Mouse (Mus musculus) heart, embryonic 14.5 days (tissue): Measurements from ENCODE around the gene Ttll5. TPM values are rescaled to one million over a fixed set of nuclear protein-coding genes. Genes with fewer than 3 reads are reported as not detected.

ENCODE experiments used
- ATAC-seq: fragments of 200-750 bp; cut with Nextera tagmentation; 2 replicates; pipeline ENCODE4 v1.8.0; 2017; ENCODE audit warnings: low read depth, moderate TSS enrichment; ENCODE audit not compliant: insufficient number of reproducible peaks, insufficient read depth, low FRiP score
- H3K27ac ChIP-seq, 2 experiments: fragments of 200-500 bp in 1 of 2; fragments of 300-500 bp in 1 of 2; sonication (generic) in 1 of 2; replicated peaks in 1 of 2; 2 replicates each; pipeline ENCODE4 v1.5.1; 2012 to 2014; ENCODE audit warnings: low read depth in 2 of 2, low read length in 2 of 2, control low read depth in 1 of 2, mild to moderate bottlenecking in 1 of 2, mixed read lengths in 1 of 2; ENCODE audit not compliant: control insufficient read depth in 1 of 2, insufficient read depth in 1 of 2
- H3K27me3 ChIP-seq: fragments of 300-500 bp; sonication (generic); 2 replicates; pipeline ENCODE4 v1.6.1; 2014; ENCODE audit warnings: mild to moderate bottlenecking, low read length, control low read depth; ENCODE audit not compliant: control insufficient read depth, insufficient read depth
- H3K36me3 ChIP-seq: fragments of 300-500 bp; sonication (generic); 2 replicates; pipeline ENCODE4 v1.6.1; 2014; ENCODE audit warnings: mild to moderate bottlenecking, control low read depth, low read length, mixed read lengths; ENCODE audit not compliant: control insufficient read depth, insufficient read depth
- H3K4me1 ChIP-seq, 2 experiments: fragments of 200-500 bp in 1 of 2; fragments of 300-500 bp in 1 of 2; sonication (generic) in 1 of 2; 2 replicates each; pipeline ENCODE4 v1.6.1; 2012 to 2014; ENCODE audit warnings: low read length in 2 of 2, control low read depth in 1 of 2, mixed read lengths in 1 of 2; ENCODE audit not compliant: control insufficient read depth in 2 of 2, insufficient read depth in 2 of 2
- H3K4me2 ChIP-seq: fragments of 300-500 bp; sonication (generic); 2 replicates; pipeline ENCODE4 v1.6.1; 2014; ENCODE audit warnings: mild to moderate bottlenecking, low read length
- H3K4me3 ChIP-seq, 2 experiments: fragments of 200-500 bp in 1 of 2; fragments of 300-500 bp in 1 of 2; sonication (generic) in 1 of 2; 2 replicates each; pipeline ENCODE4 v1.5.1; 2012 to 2014; ENCODE audit warnings: low read length in 2 of 2, mild to moderate bottlenecking in 2 of 2, control low read depth in 1 of 2, low read depth in 1 of 2, moderate library complexity in 1 of 2; ENCODE audit not compliant: control insufficient read depth in 1 of 2, insufficient read depth in 1 of 2
- H3K9ac ChIP-seq: fragments of 300-500 bp; sonication (generic); 2 replicates; pipeline ENCODE4 v1.6.1; 2014; ENCODE audit warnings: mild to moderate bottlenecking, low read length
- H3K9me3 ChIP-seq: fragments of 300-500 bp; sonication (generic); 2 replicates; pipeline ENCODE4 v1.6.1; 2016; ENCODE audit warnings: low read length, control low read depth; ENCODE audit not compliant: control insufficient read depth
- WGBS: fragments of 180-500 bp; shearing (Covaris S2); extraction: QIAGEN DNeasy Blood & Tissue Kit; methylation state at CpG from one replicate; pipeline ENCODE4 v1.1.7; 2014; 5-methylcytosine and 5-hydroxymethylcytosine counted together
- polyA plus RNA-seq: library from polyadenylated mRNA; unstranded; fragments of >200 nt; fragmentation: Nextera tagmentation; extraction: Ambion mirVana; gene quantifications from 2 replicates; pipeline ENCODE4 v1.2.1, GENCODE M21; 2014

Ttll5 gene
- polyA plus RNA-seq, 1 experiment from 2014 or later = 17.1 TPM

DNA sequence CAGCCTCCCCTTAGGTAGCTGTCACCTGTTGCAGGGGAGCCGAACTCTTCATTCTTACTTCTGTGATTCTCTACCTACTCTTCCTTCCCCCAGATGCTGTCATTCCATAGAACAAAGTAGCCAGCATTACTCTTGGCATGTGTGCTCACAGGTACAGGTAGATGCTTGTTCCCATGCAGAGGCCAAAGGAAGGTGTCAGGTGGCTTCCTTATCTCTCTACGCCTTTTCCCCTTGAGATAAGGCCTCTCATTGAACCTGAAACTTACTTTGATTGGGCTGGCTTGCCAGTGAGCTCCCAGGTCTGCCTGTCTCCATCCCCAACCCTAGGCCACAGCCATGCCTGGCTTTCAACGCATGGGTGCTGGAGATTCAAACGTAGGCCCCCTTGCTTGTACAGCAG is 269.6 kb downstream of the Ttll5 start:
- no peaks in the 10 kb centered on the region for H3K9me3 ChIP-seq
- no peak overlapping the region for H3K27ac ChIP-seq
- H3K27me3 ChIP-seq = no peaks in the 10 kb centered on the region
- H3K4me2 ChIP-seq = no peak overlapping the region
- 78% methylated on average over 4 of the region's 4 CpGs for WGBS
- H3K36me3 ChIP-seq = peaks cover 19% of the 10 kb centered on the region
- H3K9ac ChIP-seq = no peak overlapping the region
- H3K4me3 ChIP-seq = no peak overlapping the region
- no peak for ATAC-seq
- peaks cover 21 to 30% of the 10 kb centered on the region in 2 experiments for H3K4me1 ChIP-seq

DNA sequence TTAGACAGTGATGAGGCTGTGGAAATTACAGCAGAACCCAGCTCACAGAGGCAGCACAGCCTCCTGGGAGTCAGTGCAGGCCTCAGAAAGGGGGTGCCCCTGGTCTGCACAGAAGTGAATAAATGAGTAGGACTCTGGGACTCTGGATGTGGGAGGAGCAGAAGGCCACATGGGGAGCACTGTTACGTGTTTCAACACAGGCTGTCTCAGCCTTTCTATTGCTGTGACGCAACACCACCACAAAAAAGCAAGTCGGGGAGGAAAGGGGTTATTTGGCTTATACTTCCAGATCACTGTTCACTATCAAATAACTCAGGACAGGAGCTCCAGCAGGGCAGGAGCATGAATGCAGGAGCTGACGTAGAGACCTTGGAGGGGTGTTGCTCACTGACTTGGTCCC is 271.3 kb downstream of the Ttll5 start:
- no peaks in the 10 kb centered on the region for H3K27me3 ChIP-seq
- no peak overlapping the region for H3K9ac ChIP-seq
- no peaks in the 10 kb centered on the region for H3K9me3 ChIP-seq
- no peak overlapping the region for H3K27ac ChIP-seq
- 94% methylated on average over 4 of the region's 4 CpGs for WGBS
- no peak for ATAC-seq
- H3K36me3 ChIP-seq = peaks cover 14% of the 10 kb centered on the region; the same call in 1 of the 2 replicates
- H3K4me1 ChIP-seq = peaks cover 26 to 34% of the 10 kb centered on the region in 2 experiments
- H3K4me2 ChIP-seq = no peak overlapping the region
- H3K4me3 ChIP-seq = no peak overlapping the region

DNA sequence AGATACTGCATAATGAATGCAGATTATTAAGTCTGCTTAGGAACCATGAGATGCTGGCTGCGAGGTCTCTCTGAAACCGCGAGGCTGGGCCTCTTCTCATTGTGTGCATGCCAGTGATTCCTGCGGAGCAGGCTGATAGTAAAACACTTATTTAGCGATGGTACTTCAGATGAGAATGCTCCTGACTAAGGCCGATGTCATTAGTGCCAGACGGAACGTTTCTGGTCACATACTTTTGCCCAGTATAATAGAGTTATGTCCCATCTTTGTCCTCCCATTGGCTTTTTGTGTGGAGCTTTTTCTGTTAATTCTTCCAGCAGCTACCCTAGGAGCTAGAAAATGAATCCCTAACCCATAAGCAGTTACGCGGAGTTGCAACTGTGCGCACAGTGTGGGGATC is 273.3 kb downstream of the Ttll5 start:
- WGBS = 39% methylated on average over 11 of the region's 11 CpGs
- Histone ChIP-seq H3K4me3 (no peak overlapping the region), H3K36me3 (peaks cover 14% of the 10 kb centered on the region; the same call in 1 of the 2 replicates), H3K27me3 (no peaks in the 10 kb centered on the region), H3K4me1 (peaks cover 23 to 28% of the 10 kb centered on the region in 2 experiments), H3K27ac (peak overlapping the region; percentile 24 to 76), H3K9ac (0 out of 2 replicates have a peak overlapping the region, but pooled peaks have one; percentile 3), H3K9me3 (no peaks in the 10 kb centered on the region), H3K4me2 (no peak overlapping the region)
- ATAC-seq = no peak

DNA sequence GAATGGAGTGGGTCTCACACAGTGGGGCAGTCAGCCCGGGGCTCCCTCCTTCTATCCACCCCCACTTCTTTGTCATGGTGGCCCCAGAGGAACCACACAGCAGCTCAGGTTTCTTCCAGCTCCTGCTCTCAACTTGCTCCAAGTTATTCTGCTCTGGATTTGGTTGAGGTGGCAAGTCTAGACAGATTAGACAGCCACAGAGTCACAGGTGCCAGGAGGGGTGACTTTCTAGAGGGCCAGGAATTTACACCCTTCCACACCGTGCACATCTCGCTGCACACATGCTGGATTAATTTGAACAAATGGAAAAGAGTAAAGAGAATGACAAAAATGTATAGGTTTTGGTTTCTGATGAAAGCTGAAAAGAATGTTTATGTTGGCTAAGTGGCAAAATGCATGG is 276.3 kb downstream of the Ttll5 start:
- H3K27ac ChIP-seq = peak overlapping the region in 1 of 2 experiments; percentile 55; a peak in 2 of 4 replicates
- no peak overlapping the region for H3K4me3 ChIP-seq
- WGBS = 70% methylated on average over 3 of the region's 3 CpGs
- no peaks in the 10 kb centered on the region for H3K27me3 ChIP-seq
- H3K4me2 ChIP-seq = no peak overlapping the region
- H3K9me3 ChIP-seq = no peaks in the 10 kb centered on the region
- ATAC-seq = no peak
- H3K4me1 ChIP-seq = peaks cover 41 to 52% of the 10 kb centered on the region in 2 experiments
- H3K9ac ChIP-seq = no peak overlapping the region
- no peaks in the 10 kb centered on the region for H3K36me3 ChIP-seq

DNA sequence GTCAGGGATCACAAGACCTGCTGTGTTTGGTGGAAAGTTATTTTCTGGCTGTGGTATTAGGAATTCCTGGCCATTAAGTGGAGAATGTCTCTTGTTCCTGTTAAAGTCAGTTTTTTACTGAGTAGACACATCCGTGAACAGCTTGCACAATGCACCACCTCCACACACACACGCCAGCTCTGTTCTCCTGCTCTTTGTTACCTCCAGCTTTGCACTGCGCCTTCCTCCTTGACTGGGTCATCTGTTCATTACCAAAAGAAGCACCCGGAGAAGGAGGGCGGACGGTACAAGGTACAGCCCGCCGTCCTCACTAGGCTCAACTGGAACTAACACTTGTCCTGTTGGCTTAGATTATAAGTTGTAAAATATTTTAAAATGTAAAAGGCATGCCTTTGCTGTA is 278.2 kb downstream of the Ttll5 start:
- Histone ChIP-seq H3K4me3 (no peak overlapping the region), H3K9ac (no peak overlapping the region), H3K4me1 (peaks cover 38 to 46% of the 10 kb centered on the region in 2 experiments), H3K27me3 (no peaks in the 10 kb centered on the region), H3K36me3 (0 out of 2 replicates have a peak, but pooled peaks cover 1% of the 10 kb centered on the region), H3K4me2 (no peak overlapping the region), H3K9me3 (no peaks in the 10 kb centered on the region), H3K27ac (peak overlapping the region; percentile 59 to 99; a peak in 2 of 4 replicates)
- ATAC-seq = no peak
- 69% methylated on average over 8 of the region's 8 CpGs for WGBS

DNA sequence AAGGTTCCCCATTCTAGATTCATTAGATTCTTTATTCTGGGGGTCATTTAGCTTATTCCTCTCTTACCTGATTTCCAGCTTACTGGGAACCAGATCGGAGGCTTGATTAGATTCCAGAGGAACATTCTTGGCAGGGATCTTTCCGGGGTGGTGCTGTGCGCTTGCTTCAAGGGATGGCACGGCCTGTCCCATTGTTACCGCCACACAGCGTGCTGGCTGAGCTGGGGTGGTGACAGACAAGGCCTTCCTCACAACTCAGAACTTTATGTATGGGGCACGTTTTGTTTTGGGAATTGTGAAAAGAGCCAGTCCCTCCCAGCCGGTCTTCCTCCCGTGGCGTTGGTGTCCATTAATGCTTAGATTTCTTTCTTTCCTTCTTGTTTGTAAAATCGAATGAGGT is 278.9 kb downstream of the Ttll5 start:
- ATAC-seq = no peak
- Histone ChIP-seq H3K4me2 (peak overlapping the region; percentile 40), H3K9ac (peak overlapping the region; percentile 70), H3K36me3 (0 out of 2 replicates have a peak, but pooled peaks cover 3% of the 10 kb centered on the region), H3K27me3 (no peaks in the 10 kb centered on the region), H3K4me3 (no peak overlapping the region), H3K9me3 (no peaks in the 10 kb centered on the region), H3K27ac (peak overlapping the region; percentile 98 to 99), H3K4me1 (peaks cover 34 to 41% of the 10 kb centered on the region in 2 experiments)
- 50% methylated on average over 11 of the region's 11 CpGs for WGBS

DNA sequence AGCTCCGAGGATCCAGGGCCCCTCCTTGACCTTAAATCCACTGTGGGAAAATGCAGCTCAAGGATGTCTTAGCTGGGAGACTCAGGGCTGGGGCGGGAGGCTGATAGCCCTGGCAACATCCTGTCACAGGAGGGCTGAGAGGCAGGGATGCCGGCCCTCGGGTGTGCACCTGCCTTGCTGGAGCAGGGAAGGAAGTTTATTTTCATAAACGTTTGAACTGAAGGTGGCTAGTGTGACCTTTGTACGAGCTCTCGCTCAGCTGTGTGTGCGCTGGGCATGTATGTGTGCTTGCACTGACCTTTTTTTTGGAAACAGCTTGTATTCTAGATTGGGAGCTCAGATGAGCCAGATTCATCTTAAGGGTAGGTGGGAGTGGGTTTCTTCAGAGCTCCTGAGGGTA is 279.4 kb downstream of the Ttll5 start:
- peak overlapping the region; percentile 98 to 99 for H3K27ac ChIP-seq
- no peaks in the 10 kb centered on the region for H3K27me3 ChIP-seq
- 0 out of 2 replicates have a peak, but pooled peaks cover 8% of the 10 kb centered on the region for H3K36me3 ChIP-seq
- WGBS = 22% methylated on average over 8 of the region's 8 CpGs
- ATAC-seq = 0 out of 2 replicates have a peak, but pooled peaks have one; percentile 8
- H3K9me3 ChIP-seq = no peaks in the 10 kb centered on the region
- H3K4me1 ChIP-seq = peaks cover 34 to 41% of the 10 kb centered on the region in 2 experiments
- peak overlapping the region; percentile 70 for H3K9ac ChIP-seq
- H3K4me3 ChIP-seq = no peak overlapping the region
- H3K4me2 ChIP-seq = peak overlapping the region; percentile 40

DNA sequence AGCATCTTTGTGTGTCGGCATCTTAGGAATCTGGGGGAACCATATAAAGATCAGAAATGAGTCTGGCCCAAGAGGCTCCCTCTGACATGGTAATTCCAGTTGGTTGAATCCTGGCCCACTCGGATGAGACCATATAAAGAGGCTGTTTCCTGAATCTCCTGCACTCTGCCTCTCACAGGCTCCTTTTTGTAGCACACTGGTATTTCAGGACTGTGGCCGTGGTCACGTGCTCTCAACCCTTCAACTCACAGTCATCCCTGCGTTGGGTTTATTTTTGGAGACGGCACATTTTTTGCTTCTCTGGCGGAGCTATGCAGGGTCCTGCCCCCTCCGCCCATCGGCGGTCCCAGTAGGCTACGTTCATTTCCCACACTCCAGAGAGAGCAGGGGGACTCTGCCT is 279.8 kb downstream of the Ttll5 start:
- H3K4me2 ChIP-seq = peak overlapping the region; percentile 40
- WGBS = 32% methylated on average over 11 of the region's 11 CpGs
- H3K27ac ChIP-seq = peak overlapping the region; percentile 98 to 99

More for the DNA sequence above, 279.8 kb downstream of the Ttll5 start:
- peak; percentile 83 for ATAC-seq
- no peak overlapping the region for H3K4me3 ChIP-seq
- peak overlapping the region; percentile 70 for H3K9ac ChIP-seq
- no peaks in the 10 kb centered on the region for H3K27me3 ChIP-seq
- H3K36me3 ChIP-seq = peaks cover 10% of the 10 kb centered on the region; the same call in 1 of the 2 replicates
- peaks cover 34 to 41% of the 10 kb centered on the region in 2 experiments for H3K4me1 ChIP-seq
- H3K9me3 ChIP-seq = no peaks in the 10 kb centered on the region
